Mouse (Mus musculus): ENCODE data around the gene Rdh5. TPM values are rescaled to one million over a fixed set of nuclear protein-coding genes. Genes with fewer than 3 reads are reported as not detected.

Gene Rdh5
- polyA plus RNA-seq, 1 experiment from 2014 or later: 11.9 TPM

DNA sequence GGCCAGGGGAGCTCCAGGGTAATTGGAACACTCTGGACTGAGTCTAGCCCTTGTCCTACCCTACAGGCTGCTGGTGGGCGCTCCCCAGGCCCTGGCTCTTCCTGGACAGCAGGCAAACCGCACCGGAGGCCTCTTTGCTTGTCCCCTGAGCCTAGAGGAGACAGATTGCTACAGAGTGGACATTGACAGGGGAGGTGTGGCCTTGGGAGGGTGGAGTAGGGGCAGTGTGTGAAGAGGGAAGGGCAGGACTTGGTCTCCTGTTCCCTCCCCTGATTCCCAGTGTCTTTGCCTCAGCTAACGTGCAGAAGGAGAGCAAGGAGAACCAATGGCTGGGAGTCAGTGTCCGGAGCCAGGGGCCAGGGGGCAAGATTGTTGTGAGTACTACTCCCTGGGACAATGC, 16.3 kb upstream of the Rdh5 start:
- H3K4me3 ChIP-seq: no peak overlapping the region
- peaks cover 38% of the 10 kb centered on the region for H3K27me3 ChIP-seq (replicated peaks; ENCODE audit: low read depth, poor library complexity, severe bottlenecking)
- WGBS: 61% methylated on average over 5 of the region's 5 CpGs
- H3K9me3 ChIP-seq: no peaks in the 10 kb centered on the region
- DNase-seq (ENCODE audit: low spot score): no peak
- H3K36me3 ChIP-seq (replicated peaks): no peaks in the 10 kb centered on the region
- H3K4me1 ChIP-seq: peaks cover 6% of the 10 kb centered on the region
- no peak overlapping the region for H3K27ac ChIP-seq (replicated peaks)

- no peak for DNase-seq (ENCODE audit: low spot score)
- no peak overlapping the region for H3K4me3 ChIP-seq
- peaks cover 44% of the 10 kb centered on the region for H3K27me3 ChIP-seq (replicated peaks; ENCODE audit: low read depth, poor library complexity, severe bottlenecking)
- H3K27ac ChIP-seq (replicated peaks): no peak overlapping the region
- H3K9me3 ChIP-seq: no peaks in the 10 kb centered on the region
- no peaks in the 10 kb centered on the region for H3K36me3 ChIP-seq (replicated peaks)
- WGBS: 84% methylated on average over 9 of the region's 9 CpGs
- H3K4me1 ChIP-seq: peaks cover 11% of the 10 kb centered on the region
Measured at GRCm38 (mm10) chr10:128938457-128938856, 15.8 kb upstream of the Rdh5 start.

- Histone ChIP-seq H3K27me3 (replicated peaks; ENCODE audit: low read depth, poor library complexity, severe bottlenecking) (peaks cover 49% of the 10 kb centered on the region), H3K9me3 (no peaks in the 10 kb centered on the region), H3K27ac (replicated peaks) (no peak overlapping the region), H3K4me1 (peaks cover 15% of the 10 kb centered on the region), H3K4me3 (no peak overlapping the region), H3K36me3 (replicated peaks) (no peaks in the 10 kb centered on the region)
- no peak for DNase-seq (ENCODE audit: low spot score)
- 70% methylated on average over 12 of the region's 12 CpGs for WGBS
Measured at GRCm38 (mm10) chr10:128937756-128938390, 15.2 kb upstream of the Rdh5 start.

- WGBS: 71% methylated on average over 8 of the region's 8 CpGs
Measured at GRCm38 (mm10) chr10:128935826-128936440, 13.2 kb upstream of the Rdh5 start.

GRCm38 (mm10) chr10:128934997-128935787, 12.5 kb upstream of the Rdh5 start:
- H3K27me3 ChIP-seq (replicated peaks; ENCODE audit: low read depth, poor library complexity, severe bottlenecking): peaks cover 74% of the 10 kb centered on the region
- WGBS: 63% methylated on average over 7 of the region's 7 CpGs

More at GRCm38 (mm10) chr10:128935826-128936440, 13.2 kb upstream of the Rdh5 start:
- Histone ChIP-seq H3K27ac (replicated peaks) (no peak overlapping the region), H3K27me3 (replicated peaks; ENCODE audit: low read depth, poor library complexity, severe bottlenecking) (peaks cover 69% of the 10 kb centered on the region), H3K9me3 (no peaks in the 10 kb centered on the region), H3K4me3 (no peak overlapping the region), H3K36me3 (replicated peaks) (no peaks in the 10 kb centered on the region), H3K4me1 (peaks cover 15% of the 10 kb centered on the region)
- no peak for DNase-seq (ENCODE audit: low spot score)

DNA sequence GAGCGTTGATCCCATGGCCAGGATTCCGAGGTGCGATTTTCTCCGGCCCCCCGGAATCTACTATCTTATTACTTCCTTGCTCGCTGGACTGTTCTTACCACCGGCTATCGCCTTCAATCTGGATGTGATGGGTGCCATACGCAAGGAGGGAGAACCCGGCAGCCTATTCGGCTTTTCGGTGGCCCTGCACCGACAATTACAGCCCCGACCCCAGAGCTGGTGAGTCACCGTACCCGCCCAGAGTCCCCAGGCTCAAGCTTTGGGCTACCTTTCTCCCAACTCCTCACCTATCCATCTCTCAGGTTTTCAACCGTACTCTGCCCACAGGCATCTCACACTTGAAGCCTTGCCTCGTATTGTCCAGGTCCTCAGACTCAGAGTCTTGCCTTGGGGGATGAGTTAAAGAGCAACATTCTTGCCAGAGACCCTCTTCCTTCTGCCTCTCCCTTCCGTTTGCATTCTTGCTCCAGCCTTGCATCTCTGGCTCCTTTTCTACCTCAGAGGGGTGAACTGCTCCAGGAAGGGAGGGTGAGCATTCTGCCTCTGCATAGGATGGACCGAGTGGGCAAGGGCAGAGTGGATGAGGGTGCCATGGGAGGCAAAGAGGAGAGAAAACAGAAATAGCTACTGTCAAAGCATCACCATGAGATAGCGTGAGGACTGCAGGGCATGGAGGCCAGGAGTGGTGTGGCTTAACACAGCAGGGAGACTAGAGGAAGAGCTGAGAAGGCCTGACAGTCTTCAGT, 11.5 kb upstream of the Rdh5 start:
- peak overlapping the region; percentile 58 for H3K4me3 ChIP-seq
- peaks cover 84% of the 10 kb centered on the region for H3K27me3 ChIP-seq (replicated peaks; ENCODE audit: low read depth, poor library complexity, severe bottlenecking)
- DNase-seq (ENCODE audit: low spot score): peak; percentile 32
- no peaks in the 10 kb centered on the region for H3K36me3 ChIP-seq (replicated peaks)
- no peaks in the 10 kb centered on the region for H3K9me3 ChIP-seq
- H3K4me1 ChIP-seq: peaks cover 15% of the 10 kb centered on the region
- 2% methylated on average over 21 of the region's 21 CpGs for WGBS
- no peak overlapping the region; the same call in 1 of the 2 replicates for H3K27ac ChIP-seq (replicated peaks)

More at GRCm38 (mm10) chr10:128934997-128935787, 12.5 kb upstream of the Rdh5 start:
- Histone ChIP-seq H3K36me3 (replicated peaks) (no peaks in the 10 kb centered on the region), H3K4me3 (peak overlapping the region; percentile 58; the same call in 1 of the 2 replicates), H3K27ac (replicated peaks) (no peak overlapping the region), H3K9me3 (no peaks in the 10 kb centered on the region), H3K4me1 (peaks cover 15% of the 10 kb centered on the region)
- no peak for DNase-seq (ENCODE audit: low spot score)

DNA sequence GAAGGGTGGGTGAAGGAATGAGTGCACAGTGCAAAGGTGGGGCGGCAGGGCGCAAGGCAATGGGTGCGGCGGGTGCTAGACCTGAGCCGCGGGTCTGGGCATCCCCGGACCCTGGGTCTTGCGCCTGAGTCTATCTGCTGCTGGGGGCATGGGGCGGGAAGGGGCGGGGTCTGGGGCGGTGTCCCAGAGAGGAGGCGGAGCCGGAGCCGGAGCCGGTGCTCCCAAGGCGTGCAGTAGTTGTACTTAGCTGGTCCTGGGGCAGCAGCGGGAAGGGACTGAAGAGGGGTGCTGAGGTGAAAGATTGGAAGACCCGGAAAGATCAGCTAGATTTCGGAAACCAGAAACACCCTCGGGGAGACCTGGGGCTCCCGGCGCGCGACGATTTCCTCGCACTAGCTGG, 10.9 kb upstream of the Rdh5 start, which contains the start of gene Itga7:
Gene Itga7, plus strand, starts transcription at position 245 of the 400 bp plus-strand sequence.
- peak; percentile 79 for DNase-seq (ENCODE audit: low spot score)
- Histone ChIP-seq H3K27ac (replicated peaks) (no peak within 1 kb of the TSS; the same call in 1 of the 2 replicates), H3K4me1 (peaks cover 15% of the 10 kb centered on the region), H3K36me3 (replicated peaks) (no peaks in the 10 kb centered on the region), H3K4me3 (peak within 1 kb of the TSS; percentile 58), H3K27me3 (replicated peaks; ENCODE audit: low read depth, poor library complexity, severe bottlenecking) (peaks cover 90% of the 10 kb centered on the region), H3K9me3 (no peaks in the 10 kb centered on the region)
- WGBS: under 1% methylated on average over 26 of the region's 26 CpGs

- Histone ChIP-seq H3K27me3 (replicated peaks; ENCODE audit: low read depth, poor library complexity, severe bottlenecking) (peaks cover 88% of the 10 kb centered on the region), H3K4me3 (no peak overlapping the region), H3K4me1 (peaks cover 15% of the 10 kb centered on the region)
Measured at GRCm38 (mm10) chr10:128931441-128931840, 8.8 kb upstream of the Rdh5 start.

GRCm38 (mm10) chr10:128929638-128930378, 7.1 kb upstream of the Rdh5 start:
- no peak for DNase-seq (ENCODE audit: low spot score)
- Histone ChIP-seq H3K4me3 (no peak overlapping the region), H3K27me3 (replicated peaks; ENCODE audit: low read depth, poor library complexity, severe bottlenecking) (peaks cover 71% of the 10 kb centered on the region), H3K27ac (replicated peaks) (no peak overlapping the region), H3K9me3 (no peaks in the 10 kb centered on the region), H3K36me3 (replicated peaks) (no peaks in the 10 kb centered on the region), H3K4me1 (peaks cover 15% of the 10 kb centered on the region)
- 78% methylated on average over 7 of the region's 7 CpGs for WGBS

More at GRCm38 (mm10) chr10:128931441-128931840, 8.8 kb upstream of the Rdh5 start:
- H3K36me3 ChIP-seq (replicated peaks): no peaks in the 10 kb centered on the region
- H3K9me3 ChIP-seq: no peaks in the 10 kb centered on the region
- H3K27ac ChIP-seq (replicated peaks): no peak overlapping the region
- DNase-seq (ENCODE audit: low spot score): no peak
- 70% methylated on average over 2 of the region's 2 CpGs for WGBS

- 34% methylated on average over 4 of the region's 4 CpGs for WGBS
- no peaks in the 10 kb centered on the region for H3K36me3 ChIP-seq (replicated peaks)
- no peak for DNase-seq (ENCODE audit: low spot score)
- H3K27ac ChIP-seq (replicated peaks): no peak overlapping the region
- peaks cover 12% of the 10 kb centered on the region for H3K4me1 ChIP-seq
- H3K27me3 ChIP-seq (replicated peaks; ENCODE audit: low read depth, poor library complexity, severe bottlenecking): peaks cover 57% of the 10 kb centered on the region
- no peak overlapping the region for H3K4me3 ChIP-seq
- no peaks in the 10 kb centered on the region for H3K9me3 ChIP-seq
Measured at GRCm38 (mm10) chr10:128928356-128928755, 5.7 kb upstream of the Rdh5 start.

GRCm38 (mm10) chr10:128923935-128924334, 1.2 kb upstream of the Rdh5 start, which contains the start of gene Bloc1s1:
Gene Bloc1s1 (minus strand): TSS chr10:128924035.
- Histone ChIP-seq H3K27ac (replicated peaks) (peak within 1 kb of the TSS; percentile 92), H3K36me3 (replicated peaks) (peaks cover 11% of the 10 kb centered on the region), H3K9me3 (no peaks in the 10 kb centered on the region), H3K4me3 (peak within 1 kb of the TSS; percentile 85), H3K27me3 (replicated peaks; ENCODE audit: low read depth, poor library complexity, severe bottlenecking) (peaks cover 15% of the 10 kb centered on the region), H3K4me1 (peaks cover 49% of the 10 kb centered on the region)
- WGBS: 69% methylated on average over 9 of the region's 9 CpGs
- no peak for DNase-seq (ENCODE audit: low spot score)
